Mouse (Mus musculus): Measurements from ENCODE around the gene St6galnac3. TPM values are rescaled to one million over a fixed set of nuclear protein-coding genes. Genes with fewer than 3 reads are reported as not detected.

St6galnac3 gene
- polyA plus RNA-seq, 1 experiment from 2014 or later: 8.5 TPM

DNA sequence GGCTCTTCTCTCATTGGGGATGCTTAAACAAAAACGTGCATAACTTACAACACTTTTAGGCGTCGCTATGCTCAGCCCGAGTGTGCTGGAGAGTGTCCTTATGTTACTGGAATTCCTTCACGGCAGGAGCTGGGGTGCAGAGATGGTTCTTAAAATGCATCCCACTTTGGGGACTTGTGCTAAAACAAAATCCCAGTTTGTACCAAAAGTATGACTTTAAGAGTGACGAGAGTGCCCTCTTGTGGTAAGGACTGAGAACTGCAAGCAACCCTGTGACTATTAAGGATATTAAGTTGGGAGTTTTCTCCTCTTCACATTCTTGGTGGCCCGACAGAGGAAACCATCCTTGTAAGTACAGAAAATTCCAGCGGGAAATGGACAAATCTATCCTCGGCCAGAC is 69.9 kb downstream of the St6galnac3 start:
- peak; percentile 82 for TF ChIP-seq CTCF (IDR thresholded peaks at IDR 0.05; ENCODE audit: low read depth)

GRCm38 (mm10) chr3:153652850-153653249 is 72.1 kb downstream of the St6galnac3 start:
- H3K4me3 ChIP-seq (ENCODE audit: low read depth, low read length): no peak overlapping the region
- 91% methylated on average over 3 of the region's 3 CpGs for WGBS
- no peak for TF ChIP-seq CTCF (IDR thresholded peaks at IDR 0.05; ENCODE audit: low read depth)
- H3K9ac ChIP-seq (ENCODE audit: low read depth, low read length): no peak overlapping the region
- H3K36me3 ChIP-seq (ENCODE audit: control insufficient read depth, insufficient read depth): no peaks in the 10 kb centered on the region
- no peaks in the 10 kb centered on the region for H3K9me3 ChIP-seq (ENCODE audit: control insufficient read depth)
- ATAC-seq: no peak
- no peaks in the 10 kb centered on the region for H3K27me3 ChIP-seq (replicated peaks; ENCODE audit: control insufficient read depth, insufficient read depth, low read length)
- no peaks in the 10 kb centered on the region for H3K4me1 ChIP-seq (replicated peaks; ENCODE audit: control insufficient read depth, insufficient read depth, low read length)
- H3K27ac ChIP-seq (ENCODE audit: low read depth, low read length): no peak overlapping the region
- H3K4me2 ChIP-seq (replicated peaks; ENCODE audit: low read depth): no peak overlapping the region

More for the DNA sequence above, 69.9 kb downstream of the St6galnac3 start:
- Histone ChIP-seq H3K36me3 (ENCODE audit: control insufficient read depth, insufficient read depth) (no peaks in the 10 kb centered on the region), H3K27ac (ENCODE audit: low read depth, low read length) (no peak overlapping the region), H3K9ac (ENCODE audit: low read depth, low read length) (no peak overlapping the region), H3K4me3 (ENCODE audit: low read depth, low read length) (no peak overlapping the region), H3K9me3 (ENCODE audit: control insufficient read depth) (no peaks in the 10 kb centered on the region), H3K4me2 (replicated peaks; ENCODE audit: low read depth) (no peak overlapping the region), H3K4me1 (replicated peaks; ENCODE audit: control insufficient read depth, insufficient read depth, low read length) (no peaks in the 10 kb centered on the region), H3K27me3 (replicated peaks; ENCODE audit: control insufficient read depth, insufficient read depth, low read length) (no peaks in the 10 kb centered on the region)
- no peak for ATAC-seq
- 29% methylated on average over 9 of the region's 9 CpGs for WGBS

DNA sequence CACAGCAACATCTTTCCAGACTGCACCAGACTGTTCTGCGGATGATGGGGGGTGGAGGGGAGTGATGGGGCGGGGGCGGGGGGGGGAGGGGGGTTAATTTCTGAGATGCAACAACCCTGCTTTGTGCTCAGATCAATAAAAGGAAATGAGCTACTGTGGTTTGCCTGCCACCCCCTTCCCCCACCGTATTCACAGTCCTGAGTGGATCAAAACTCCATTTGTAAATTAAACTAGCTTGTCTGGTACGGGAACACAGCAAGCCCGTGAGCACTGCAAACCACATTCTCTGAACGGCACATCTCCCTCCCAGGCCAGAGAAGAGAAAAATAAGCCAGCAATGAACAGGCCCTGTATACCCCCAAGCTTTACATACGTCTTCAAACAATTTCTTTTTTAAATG is 76.3 kb downstream of the St6galnac3 start:
- Histone ChIP-seq H3K4me3 (ENCODE audit: low read depth, low read length) (no peak overlapping the region), H3K9me3 (ENCODE audit: control insufficient read depth) (no peaks in the 10 kb centered on the region), H3K27me3 (replicated peaks; ENCODE audit: control insufficient read depth, insufficient read depth, low read length) (no peaks in the 10 kb centered on the region), H3K9ac (ENCODE audit: low read depth, low read length) (no peak overlapping the region), H3K4me2 (replicated peaks; ENCODE audit: low read depth) (no peak overlapping the region), H3K4me1 (replicated peaks; ENCODE audit: control insufficient read depth, insufficient read depth, low read length) (0 out of 2 replicates have a peak, but pooled peaks cover 3% of the 10 kb centered on the region), H3K36me3 (ENCODE audit: control insufficient read depth, insufficient read depth) (no peaks in the 10 kb centered on the region), H3K27ac (ENCODE audit: low read depth, low read length) (no peak overlapping the region)
- no peak for TF ChIP-seq CTCF (IDR thresholded peaks at IDR 0.05; ENCODE audit: low read depth)
- no peak for ATAC-seq
- 63% methylated on average over 8 of the region's 8 CpGs for WGBS

GRCm38 (mm10) chr3:153645803-153646202 is 79.2 kb downstream of the St6galnac3 start:
- no peak for TF ChIP-seq CTCF (IDR thresholded peaks at IDR 0.05; ENCODE audit: low read depth)
- Histone ChIP-seq H3K9ac (ENCODE audit: low read depth, low read length) (no peak overlapping the region), H3K36me3 (ENCODE audit: control insufficient read depth, insufficient read depth) (no peaks in the 10 kb centered on the region), H3K4me1 (replicated peaks; ENCODE audit: control insufficient read depth, insufficient read depth, low read length) (0 out of 2 replicates have a peak, but pooled peaks cover 3% of the 10 kb centered on the region), H3K9me3 (ENCODE audit: control insufficient read depth) (no peaks in the 10 kb centered on the region), H3K4me3 (ENCODE audit: low read depth, low read length) (no peak overlapping the region), H3K27ac (ENCODE audit: low read depth, low read length) (no peak overlapping the region), H3K4me2 (replicated peaks; ENCODE audit: low read depth) (no peak overlapping the region), H3K27me3 (replicated peaks; ENCODE audit: control insufficient read depth, insufficient read depth, low read length) (no peaks in the 10 kb centered on the region)
- 79% methylated on average over 7 of the region's 7 CpGs for WGBS
- ATAC-seq: no peak

- Histone ChIP-seq H3K4me2 (replicated peaks; ENCODE audit: low read depth) (no peak overlapping the region), H3K4me1 (replicated peaks; ENCODE audit: control insufficient read depth, insufficient read depth, low read length) (0 out of 2 replicates have a peak, but pooled peaks cover 3% of the 10 kb centered on the region), H3K36me3 (ENCODE audit: control insufficient read depth, insufficient read depth) (no peaks in the 10 kb centered on the region), H3K9ac (ENCODE audit: low read depth, low read length) (no peak overlapping the region), H3K27ac (ENCODE audit: low read depth, low read length) (no peak overlapping the region), H3K9me3 (ENCODE audit: control insufficient read depth) (no peaks in the 10 kb centered on the region), H3K27me3 (replicated peaks; ENCODE audit: control insufficient read depth, insufficient read depth, low read length) (no peaks in the 10 kb centered on the region), H3K4me3 (ENCODE audit: low read depth, low read length) (no peak overlapping the region)
- no peak for ATAC-seq
- no peak for TF ChIP-seq CTCF (IDR thresholded peaks at IDR 0.05; ENCODE audit: low read depth)
- 58% methylated on average over 20 of the region's 20 CpGs for WGBS
These were observed 81.0 kb downstream of the St6galnac3 start for GRCm38 (mm10) chr3:153643822-153644519.

- no peak for TF ChIP-seq CTCF (IDR thresholded peaks at IDR 0.05; ENCODE audit: low read depth)
- no peaks in the 10 kb centered on the region for H3K36me3 ChIP-seq (ENCODE audit: control insufficient read depth, insufficient read depth)
- H3K27ac ChIP-seq (ENCODE audit: low read depth, low read length): no peak overlapping the region
- no peak for ATAC-seq
- no peaks in the 10 kb centered on the region for H3K27me3 ChIP-seq (replicated peaks; ENCODE audit: control insufficient read depth, insufficient read depth, low read length)
- no peak overlapping the region for H3K9ac ChIP-seq (ENCODE audit: low read depth, low read length)
- no peak overlapping the region for H3K4me3 ChIP-seq (ENCODE audit: low read depth, low read length)
- 0 out of 2 replicates have a peak, but pooled peaks cover 3% of the 10 kb centered on the region for H3K4me1 ChIP-seq (replicated peaks; ENCODE audit: control insufficient read depth, insufficient read depth, low read length)
- no peak overlapping the region for H3K4me2 ChIP-seq (replicated peaks; ENCODE audit: low read depth)
- 92% methylated on average over 14 of the region's 14 CpGs for WGBS
- H3K9me3 ChIP-seq (ENCODE audit: control insufficient read depth): no peaks in the 10 kb centered on the region
These were observed 82.1 kb downstream of the St6galnac3 start for GRCm38 (mm10) chr3:153642826-153643225.

Data from intestine, postnatal 0 days (tissue).